Mouse (Mus musculus) limb, embryonic 15.5 days (tissue): Measurements from ENCODE around the gene Fam117a. TPM values are rescaled to one million over a fixed set of nuclear protein-coding genes. Genes with fewer than 3 reads are reported as not detected.
"Not testable (repeated sequence)": the region's sequence is repeated elsewhere in the genome, so short reads cannot be mapped to it uniquely, and the experiment has no call there.

Experiments used
- ATAC-seq: fragments of 200-750 bp; cut with Nextera tagmentation; 2 replicates; pipeline ENCODE4 v1.8.0; 2017; ENCODE audit warnings: low read depth, moderate TSS enrichment; ENCODE audit not compliant: insufficient number of reproducible peaks, low FRiP score, low TSS enrichment
- H3K27ac ChIP-seq: fragments of 300-500 bp; sonication (generic); 2 replicates; pipeline ENCODE4 v1.5.1; 2015; ENCODE audit warnings: moderate library complexity, mild to moderate bottlenecking, inconsistent platforms
- H3K27me3 ChIP-seq: fragments of 300-500 bp; sonication (generic); 2 replicates; pipeline ENCODE4 v1.6.1; 2015; ENCODE audit warnings: inconsistent platforms
- H3K36me3 ChIP-seq: fragments of 300-500 bp; sonication (generic); 2 replicates; pipeline ENCODE4 v1.6.1; 2015; ENCODE audit warnings: inconsistent platforms
- H3K4me1 ChIP-seq: fragments of 300-500 bp; sonication (generic); 2 replicates; pipeline ENCODE4 v1.6.1; 2015; ENCODE audit warnings: inconsistent platforms
- H3K4me2 ChIP-seq: fragments of 300-500 bp; sonication (generic); 2 replicates; pipeline ENCODE4 v1.6.1; 2015; ENCODE audit warnings: mild to moderate bottlenecking, inconsistent platforms
- H3K4me3 ChIP-seq: fragments of 300-500 bp; sonication (generic); 2 replicates; pipeline ENCODE4 v1.5.1; 2015; ENCODE audit warnings: mild to moderate bottlenecking, inconsistent platforms
- H3K9ac ChIP-seq: fragments of 300-500 bp; sonication (generic); 2 replicates; pipeline ENCODE4 v1.6.1; 2015; ENCODE audit warnings: inconsistent platforms
- H3K9me3 ChIP-seq: fragments of 300-500 bp; sonication (generic); 2 replicates; pipeline ENCODE4 v1.6.1; 2016; ENCODE audit warnings: inconsistent platforms
- WGBS: fragments of 180-500 bp; shearing (Covaris S2); methylation state at CpG from one replicate; pipeline ENCODE4 v1.1.7; 2015; 5-methylcytosine and 5-hydroxymethylcytosine counted together
- polyA plus RNA-seq: library from polyadenylated mRNA; unstranded; fragments of >200 nt; fragmentation: Nextera tagmentation; extraction: Ambion mirVana; gene quantifications from 2 replicates; pipeline ENCODE4 v1.2.1, GENCODE M21; 2015

The Fam117a gene
- polyA plus RNA-seq, 1 experiment from 2014 or later = 14.6 TPM

DNA sequence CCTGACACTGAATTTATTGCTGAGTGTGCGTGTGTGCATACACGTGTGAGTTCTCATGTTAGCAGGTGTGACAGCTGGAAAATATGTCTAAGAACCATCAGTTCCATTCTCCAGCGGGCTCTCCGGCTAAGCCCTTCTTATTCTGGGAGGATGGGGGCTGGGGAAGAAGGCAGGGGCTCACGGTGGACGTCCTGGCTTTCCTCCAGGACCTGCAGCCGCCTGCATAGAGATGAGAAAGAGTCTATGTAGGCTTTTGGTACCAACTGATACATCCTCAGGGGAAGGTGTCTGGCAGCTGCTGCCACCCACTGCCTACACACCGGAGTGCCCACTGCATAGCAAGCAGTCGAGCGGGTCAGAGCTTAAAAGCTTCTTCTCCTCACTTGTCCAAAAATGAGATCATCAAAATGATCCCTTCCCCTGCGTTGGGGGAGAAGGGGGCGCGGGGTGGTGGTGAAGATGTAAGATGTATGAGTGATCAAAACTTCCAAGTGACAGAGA lies 62.8 kb downstream of the Fam117a start:
- no peak for ATAC-seq
- H3K4me3 ChIP-seq = no peak overlapping the region
- H3K4me1 ChIP-seq = peaks cover 13% of the 10 kb centered on the region; the same call in 1 of the 2 replicates
- H3K9me3 ChIP-seq = no peaks in the 10 kb centered on the region
- WGBS = 70% methylated on average over 13 of the region's 13 CpGs
- no peak overlapping the region for H3K4me2 ChIP-seq
- H3K27me3 ChIP-seq = peaks cover 3% of the 10 kb centered on the region; the same call in 1 of the 2 replicates
- H3K9ac ChIP-seq = no peak overlapping the region
- H3K36me3 ChIP-seq = no peaks in the 10 kb centered on the region
- no peak overlapping the region for H3K27ac ChIP-seq

- no peaks in the 10 kb centered on the region for H3K9me3 ChIP-seq
- no peak for ATAC-seq
- no peaks in the 10 kb centered on the region for H3K36me3 ChIP-seq
- 86% methylated on average over 5 of the region's 5 CpGs for WGBS
- H3K27me3 ChIP-seq = peaks cover 3% of the 10 kb centered on the region; the same call in 1 of the 2 replicates
- H3K4me3 ChIP-seq = no peak overlapping the region
- H3K4me1 ChIP-seq = peaks cover 13% of the 10 kb centered on the region; the same call in 1 of the 2 replicates
- no peak overlapping the region for H3K4me2 ChIP-seq
- H3K27ac ChIP-seq = no peak overlapping the region
- H3K9ac ChIP-seq = no peak overlapping the region
Measured at GRCm38 (mm10) chr11:95401568-95401967, 64.8 kb downstream of the Fam117a start.

DNA sequence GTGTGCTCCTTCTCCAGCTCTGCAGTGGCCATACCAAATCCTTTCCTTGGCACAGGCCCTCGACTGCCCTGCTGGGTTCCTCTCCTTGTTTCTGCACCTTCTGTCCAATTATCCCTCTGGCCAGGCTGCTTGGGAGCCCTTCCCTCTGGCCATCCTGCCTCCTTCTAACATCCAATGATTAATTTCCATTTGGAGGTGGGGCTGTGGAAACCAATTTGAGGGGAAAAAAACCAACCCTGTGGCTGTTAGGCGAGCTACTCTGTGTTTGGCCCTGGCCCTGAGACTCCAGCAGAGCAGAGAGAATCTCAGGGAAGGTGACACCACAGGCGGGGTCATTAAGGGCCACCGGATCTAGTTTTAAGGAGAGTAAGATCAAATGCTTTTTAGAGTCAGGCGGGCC lies 65.4 kb downstream of the Fam117a start:
- no peak overlapping the region for H3K27ac ChIP-seq
- ATAC-seq = no peak
- H3K36me3 ChIP-seq = no peaks in the 10 kb centered on the region
- no peak overlapping the region for H3K9ac ChIP-seq
- H3K4me2 ChIP-seq = no peak overlapping the region
- H3K9me3 ChIP-seq = no peaks in the 10 kb centered on the region
- no peak overlapping the region for H3K4me3 ChIP-seq
- 19% methylated on average over 5 of the region's 5 CpGs for WGBS
- peaks cover 13% of the 10 kb centered on the region; the same call in 1 of the 2 replicates for H3K4me1 ChIP-seq
- H3K27me3 ChIP-seq = peaks cover 3% of the 10 kb centered on the region; the same call in 1 of the 2 replicates

DNA sequence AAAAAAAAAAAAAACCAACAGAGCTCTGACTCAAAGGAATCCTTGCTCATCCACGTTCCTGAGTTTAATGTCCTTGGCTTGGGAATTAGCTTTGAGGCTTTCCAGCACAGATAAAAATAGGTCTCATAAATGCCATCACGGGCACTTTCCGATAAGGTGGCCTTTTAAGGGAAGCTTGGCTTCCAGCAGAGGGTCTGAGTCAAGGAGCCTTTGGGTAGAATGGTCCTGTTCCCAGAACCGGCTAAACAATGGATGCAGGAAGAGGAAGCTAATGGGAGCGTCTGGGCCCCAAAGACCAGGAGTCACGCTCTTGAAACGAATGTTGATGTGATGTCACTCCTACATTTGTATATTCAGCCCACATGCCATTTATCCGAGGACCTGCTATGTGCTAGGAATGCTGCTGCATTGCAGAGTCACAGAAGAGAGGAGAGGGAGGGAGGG lies 65.9 kb downstream of the Fam117a start:
- peaks cover 13% of the 10 kb centered on the region; the same call in 1 of the 2 replicates for H3K4me1 ChIP-seq
- no peaks in the 10 kb centered on the region for H3K9me3 ChIP-seq
- ATAC-seq = no peak
- H3K9ac ChIP-seq = no peak overlapping the region
- 30% methylated on average over 8 of the region's 8 CpGs for WGBS
- no peak overlapping the region for H3K4me3 ChIP-seq
- H3K4me2 ChIP-seq = no peak overlapping the region
- H3K27me3 ChIP-seq = peaks cover 3% of the 10 kb centered on the region; the same call in 1 of the 2 replicates
- H3K36me3 ChIP-seq = no peaks in the 10 kb centered on the region
- no peak overlapping the region for H3K27ac ChIP-seq

- peaks cover 6% of the 10 kb centered on the region; the same call in 1 of the 2 replicates for H3K4me1 ChIP-seq
- H3K4me2 ChIP-seq = no peak overlapping the region
- H3K4me3 ChIP-seq = no peak overlapping the region
- no peak overlapping the region for H3K9ac ChIP-seq
- H3K9me3 ChIP-seq = no peaks in the 10 kb centered on the region
- no peaks in the 10 kb centered on the region for H3K36me3 ChIP-seq
- peaks cover 3% of the 10 kb centered on the region; the same call in 1 of the 2 replicates for H3K27me3 ChIP-seq
- no peak for ATAC-seq
- WGBS = 71% methylated on average over 16 of the region's 16 CpGs
- no peak overlapping the region for H3K27ac ChIP-seq
Measured at GRCm38 (mm10) chr11:95403382-95404340, 66.8 kb downstream of the Fam117a start.

DNA sequence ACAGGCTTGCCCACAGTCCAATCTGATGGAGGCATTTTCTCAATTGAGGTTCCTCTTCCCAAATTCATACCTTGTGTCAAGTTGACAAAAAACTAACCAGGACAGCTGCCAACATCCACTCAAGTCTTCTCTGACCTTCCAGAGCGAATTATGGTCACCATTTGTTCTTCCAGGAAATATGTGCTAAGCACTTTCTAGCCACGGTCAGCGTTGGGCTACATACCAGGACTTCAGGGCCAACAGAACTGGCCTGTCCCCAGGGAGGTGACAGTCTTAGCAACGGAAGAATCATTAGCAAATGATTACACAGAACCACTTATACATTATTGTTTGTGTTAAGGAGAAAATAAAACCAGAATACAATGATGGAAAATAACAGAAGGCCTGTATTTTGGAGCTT lies 69.0 kb downstream of the Fam117a start:
- no peaks in the 10 kb centered on the region for H3K36me3 ChIP-seq
- no peak overlapping the region for H3K9ac ChIP-seq
- no peak overlapping the region for H3K4me2 ChIP-seq
- no peaks in the 10 kb centered on the region for H3K27me3 ChIP-seq
- H3K9me3 ChIP-seq = no peaks in the 10 kb centered on the region
- WGBS = 74% methylated on average over 4 of the region's 4 CpGs
- H3K4me1 ChIP-seq = peaks cover 6% of the 10 kb centered on the region; the same call in 1 of the 2 replicates
- no peak overlapping the region for H3K27ac ChIP-seq
- no peak for ATAC-seq
- no peak overlapping the region for H3K4me3 ChIP-seq

DNA sequence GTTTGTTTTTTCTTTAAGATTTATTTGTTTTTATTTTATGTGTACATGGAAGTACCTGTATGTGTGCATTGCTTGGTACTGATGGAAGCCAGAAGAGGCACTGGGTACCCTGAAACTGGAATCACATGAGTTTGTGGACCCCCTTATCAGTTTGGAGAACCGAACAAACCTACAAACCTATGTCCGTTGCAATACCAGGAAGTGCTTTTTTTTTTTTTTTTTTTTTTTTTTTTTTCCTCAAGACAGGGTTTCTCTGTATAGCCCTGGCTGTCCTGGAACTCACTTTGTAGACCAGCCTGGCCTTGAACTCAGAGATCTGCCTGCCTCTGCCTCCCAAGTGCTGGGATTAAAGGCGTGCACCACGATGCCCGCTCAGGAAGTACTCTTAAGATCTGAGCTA lies 69.6 kb downstream of the Fam117a start:
- H3K4me2 ChIP-seq, H3K27me3 ChIP-seq, H3K9me3 ChIP-seq, H3K36me3 ChIP-seq, H3K4me3 ChIP-seq, ATAC-seq, H3K27ac ChIP-seq, H3K4me1 ChIP-seq, H3K9ac ChIP-seq: not testable (repeated sequence)
- WGBS = 88% methylated on average over 5 of the region's 5 CpGs

DNA sequence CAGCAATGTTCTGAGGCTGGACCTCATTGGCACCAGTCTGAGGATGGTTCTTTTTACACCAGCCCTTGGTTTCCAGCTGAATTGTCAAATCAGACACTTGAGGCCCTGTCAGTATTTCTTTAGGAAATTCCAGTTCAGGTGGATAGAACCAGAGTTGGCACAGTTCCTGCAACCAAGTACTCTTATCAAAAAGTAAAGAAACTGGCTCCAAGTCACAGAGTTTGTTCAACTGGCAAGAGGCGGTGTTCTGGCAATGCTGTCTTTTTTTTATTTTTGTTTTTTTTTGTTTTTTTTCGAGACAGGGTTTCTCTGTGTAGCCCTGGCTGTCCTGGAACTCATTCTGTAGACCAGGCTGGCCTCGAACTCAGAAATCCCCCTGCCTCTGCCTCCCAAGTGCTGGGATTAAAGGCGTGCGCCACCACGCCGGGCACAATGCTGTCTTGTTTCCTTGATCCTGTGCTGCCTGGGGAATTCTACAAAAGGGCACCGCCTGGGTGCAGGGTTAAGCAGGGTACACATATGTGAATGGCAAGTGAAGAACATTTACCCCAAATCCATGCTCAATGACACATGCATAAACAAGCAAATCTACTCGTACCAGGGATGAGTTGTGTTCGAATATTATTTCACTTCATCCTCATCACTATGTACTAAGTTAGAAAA lies 72.8 kb downstream of the Fam117a start:
- Histone ChIP-seq H3K27ac (no peak overlapping the region), H3K4me2 (no peak overlapping the region), H3K9ac (no peak overlapping the region), H3K4me3 (no peak overlapping the region), H3K36me3 (no peaks in the 10 kb centered on the region), H3K9me3 (no peaks in the 10 kb centered on the region), H3K4me1 (peaks cover 5% of the 10 kb centered on the region; the same call in 1 of the 2 replicates), H3K27me3 (0 out of 2 replicates have a peak, but pooled peaks cover 2% of the 10 kb centered on the region)
- no peak for ATAC-seq
- 88% methylated on average over 10 of the region's 10 CpGs for WGBS

DNA sequence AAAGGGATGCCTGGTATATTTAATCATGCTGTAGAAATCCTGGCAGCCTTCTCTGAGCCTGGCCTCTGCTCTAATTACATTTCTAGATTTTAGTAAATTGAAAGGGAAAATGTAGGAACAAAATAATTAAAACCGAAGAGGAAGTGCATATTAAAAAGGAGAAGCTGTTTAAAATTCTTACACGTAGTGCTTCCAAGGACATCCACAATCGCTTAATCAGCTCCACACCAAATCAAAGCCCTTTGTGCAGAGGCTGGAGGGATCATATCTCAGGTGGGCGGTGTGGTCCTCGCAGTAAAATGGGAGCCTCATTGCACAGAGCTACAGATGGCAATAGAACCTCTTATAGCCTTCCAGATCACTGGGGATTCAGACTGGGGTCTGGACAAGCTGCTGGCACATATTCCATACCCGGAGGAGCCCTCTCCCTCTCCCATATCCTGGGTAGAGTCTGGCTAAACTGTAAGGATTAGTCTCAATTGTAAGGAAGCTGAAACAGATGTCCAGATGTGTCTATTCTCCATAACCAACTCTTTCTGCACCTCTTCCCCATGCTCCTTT lies 74.7 kb downstream of the Fam117a start:
- WGBS = 47% methylated on average over 6 of the region's 6 CpGs
- H3K4me1 ChIP-seq = peaks cover 16% of the 10 kb centered on the region
- H3K9me3 ChIP-seq = no peaks in the 10 kb centered on the region
- H3K27me3 ChIP-seq = 0 out of 2 replicates have a peak, but pooled peaks cover 2% of the 10 kb centered on the region
- H3K4me3 ChIP-seq = no peak overlapping the region
- no peak overlapping the region for H3K27ac ChIP-seq
- ATAC-seq = no peak
- no peak overlapping the region for H3K9ac ChIP-seq
- H3K36me3 ChIP-seq = no peaks in the 10 kb centered on the region
- H3K4me2 ChIP-seq = no peak overlapping the region

DNA sequence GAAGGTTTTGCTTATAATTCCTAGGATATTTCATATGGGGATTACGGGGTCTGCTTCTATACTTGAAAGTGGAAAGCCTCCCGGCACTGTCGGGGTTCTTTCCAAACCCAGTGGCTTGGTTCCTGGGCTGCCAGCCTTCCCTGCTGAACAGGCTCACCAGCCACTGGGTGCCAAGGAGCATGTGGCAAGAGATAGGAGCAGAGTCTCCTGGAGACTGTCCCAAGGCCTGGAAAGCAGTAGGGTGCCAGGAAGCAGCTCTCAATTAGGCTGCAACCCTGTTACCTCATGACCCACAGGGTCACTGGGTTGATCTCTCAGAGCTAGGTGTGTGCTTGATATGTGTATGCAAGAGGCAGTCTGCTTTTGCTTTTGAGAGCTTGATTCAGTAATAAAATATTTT lies 75.8 kb downstream of the Fam117a start:
- no peak for ATAC-seq
- H3K36me3 ChIP-seq = no peaks in the 10 kb centered on the region
- no peak overlapping the region for H3K4me3 ChIP-seq
- H3K9me3 ChIP-seq = no peaks in the 10 kb centered on the region
- H3K4me1 ChIP-seq = peaks cover 16% of the 10 kb centered on the region
- no peak overlapping the region for H3K27ac ChIP-seq
- 0 out of 2 replicates have a peak, but pooled peaks cover 2% of the 10 kb centered on the region for H3K27me3 ChIP-seq
- H3K9ac ChIP-seq = no peak overlapping the region
- no peak overlapping the region for H3K4me2 ChIP-seq
- 74% methylated on average over 3 of the region's 3 CpGs for WGBS

DNA sequence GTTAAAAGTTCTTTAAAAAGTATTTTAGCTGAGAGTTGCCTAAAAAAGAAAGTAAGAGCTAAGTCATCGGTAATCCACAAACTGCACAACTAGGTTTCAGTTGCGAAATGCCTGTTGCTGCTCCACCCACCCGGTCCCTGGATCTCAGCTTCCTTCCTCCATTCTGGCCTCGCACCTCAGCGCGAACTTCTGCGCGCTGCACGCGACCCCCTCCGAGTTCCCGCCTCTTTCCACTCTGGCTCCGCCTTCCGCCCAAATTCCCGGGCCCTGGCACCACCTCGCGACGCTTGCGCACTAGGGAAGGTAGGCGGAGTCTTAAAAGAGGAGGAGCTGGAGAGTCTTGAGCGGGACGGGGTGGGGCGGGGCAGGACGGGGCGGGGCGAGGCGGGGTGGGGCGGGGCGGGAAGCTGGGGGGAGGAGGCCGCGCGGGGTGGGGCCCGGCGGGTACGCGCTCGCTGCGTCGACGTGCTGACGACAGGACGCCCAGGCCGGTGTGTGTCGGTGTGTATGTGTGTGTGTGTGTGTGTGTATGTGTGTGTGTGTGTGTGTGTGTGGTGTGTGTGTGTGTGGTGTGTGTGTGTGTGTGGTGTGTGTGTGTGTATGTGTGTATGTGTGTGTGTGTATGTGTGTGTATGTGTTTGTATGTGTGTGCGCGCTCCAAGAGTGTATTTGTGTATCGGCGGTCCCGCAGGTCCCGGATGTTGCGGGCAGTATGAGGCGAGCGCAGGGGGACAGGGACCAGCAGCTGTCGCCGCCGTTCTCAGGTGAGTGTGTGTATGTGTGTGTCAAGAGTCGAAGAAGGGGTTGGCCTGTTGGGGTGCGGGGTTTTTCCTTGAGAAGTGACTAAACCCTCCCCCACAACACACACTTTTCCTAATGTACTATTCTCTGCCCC lies 77.1 kb downstream of the Fam117a start, which contains the start of gene Spop:
Spop (plus strand) TSS at position 440 of the 895 bp plus-strand sequence.
- no peaks in the 10 kb centered on the region for H3K9me3 ChIP-seq
- no peaks in the 10 kb centered on the region for H3K36me3 ChIP-seq
- peak within 1 kb of the TSS; percentile 70 for H3K4me3 ChIP-seq
- peak; percentile 87 for ATAC-seq
- H3K4me1 ChIP-seq = peaks cover 16% of the 10 kb centered on the region
- peak within 1 kb of the TSS; percentile 61 for H3K4me2 ChIP-seq
- H3K27ac ChIP-seq = peak within 1 kb of the TSS; percentile 95
- 0 out of 2 replicates have a peak, but pooled peaks cover 2% of the 10 kb centered on the region for H3K27me3 ChIP-seq
- H3K9ac ChIP-seq = peak within 1 kb of the TSS; percentile 45
- WGBS = 2% methylated on average over 52 of the region's 58 CpGs
